Mouse (Mus musculus): ENCODE data around the gene Ifi27.

GRCm38 (mm10) chr12:103443524-103443923 is 9.5 kb downstream of the Ifi27 start, which contains the start of gene Ifi27l2a:
- TF ChIP-seq CTCF (IDR thresholded peaks at IDR 0.05; ENCODE audit: extremely low read depth, insufficient read depth, insufficient read length, insufficient replicate concordance) (no peak), POLR2A (IDR thresholded peaks at IDR 0.05; ENCODE audit: low read depth, low read length) (peak; percentile 34)

All from spleen, adult 2 months (tissue).